In genomic region chr6:5808008-5808421, GRCm38 (mm10) we compare ENCODE assay signal across 21 mouse cellular contexts.
DNase-seq lines count a peak whose midpoint lies in the region; ATAC-seq and TF ChIP-seq lines count a peak whose summit lies in the region.
"Had no signal": no experiment of that assay in that cellular context is flagged by ENCODE, and none has a peak within 500 bp of the region (broad histone marks: within the 10 kb centered on the region; RNA-seq: fewer than 3 reads in every experiment).

No protein-coding gene starts in this region.

- no peak for TF ChIP-seq EP300 in lung, postnatal 0 days (IDR thresholded peaks at IDR 0.05)

- no peaks in the 10 kb centered on the region for H3K27me3 ChIP-seq in intestine, embryonic 14.5 days (replicated peaks; ENCODE audit: control insufficient read depth, insufficient read depth, low read length)
- no peaks in the 10 kb centered on the region for H3K27me3 ChIP-seq in intestine, postnatal 0 days (replicated peaks; ENCODE audit: control insufficient read depth, insufficient read depth, low read length)
- H3K27me3 ChIP-seq in lung, postnatal 0 days (replicated peaks; ENCODE audit: insufficient read depth, low read length) = no peaks in the 10 kb centered on the region
- no peaks in the 10 kb centered on the region for H3K27me3 ChIP-seq in limb, embryonic 10.5 days (ENCODE audit: low read depth, poor library complexity, severe bottlenecking)
- no peaks in the 10 kb centered on the region for H3K27me3 ChIP-seq in limb, embryonic 15.5 days
- no peaks in the 10 kb centered on the region for H3K27me3 ChIP-seq in forebrain, embryonic 11.5 days (ENCODE audit: control insufficient read depth, insufficient read depth, low read length)
- H3K27me3 ChIP-seq in thymus, adult 2 months (ENCODE audit: control insufficient read depth, insufficient read depth, low read length) = no peaks in the 10 kb centered on the region
- H3K27me3 ChIP-seq: forebrain, embryonic 13.5 days; hindbrain, embryonic 13.5 days; liver, embryonic 15.5 days had no signal

- TF ChIP-seq CTCF in intestine, postnatal 0 days (IDR thresholded peaks at IDR 0.05; ENCODE audit: low read depth) = no peak
- no peak for TF ChIP-seq CTCF in lung, postnatal 0 days (IDR thresholded peaks at IDR 0.05)
- no peak for TF ChIP-seq CTCF in thymus, adult 2 months (IDR thresholded peaks at IDR 0.05; ENCODE audit: borderline replicate concordance, control insufficient read depth, extremely low read depth, insufficient read depth, low read length, poor library complexity)

- TF ChIP-seq POLR2A in thymus, adult 2 months (IDR thresholded peaks at IDR 0.05; ENCODE audit: control insufficient read depth, extremely low read depth, insufficient read depth, low read length, poor library complexity) = no peak

- no peaks in the 10 kb centered on the region for H3K9me3 ChIP-seq in intestine, embryonic 14.5 days (ENCODE audit: control insufficient read depth, low read length)
- H3K9me3 ChIP-seq in intestine, postnatal 0 days (ENCODE audit: control insufficient read depth) = no peaks in the 10 kb centered on the region
- H3K9me3 ChIP-seq in lung, postnatal 0 days (ENCODE audit: low read length) = no peaks in the 10 kb centered on the region
- H3K9me3 ChIP-seq in limb, embryonic 10.5 days (replicated peaks) = no peaks in the 10 kb centered on the region
- H3K9me3 ChIP-seq in limb, embryonic 15.5 days = no peaks in the 10 kb centered on the region
- no peaks in the 10 kb centered on the region for H3K9me3 ChIP-seq in forebrain, embryonic 11.5 days (ENCODE audit: control insufficient read depth, low read length)
- H3K9me3 ChIP-seq: forebrain, embryonic 13.5 days; heart, embryonic 10.5 days; hindbrain, embryonic 13.5 days; liver, embryonic 15.5 days had no signal

- no peaks in the 10 kb centered on the region for H3K36me3 ChIP-seq in intestine, embryonic 14.5 days (ENCODE audit: control insufficient read depth, insufficient read depth, low read length)
- H3K36me3 ChIP-seq in intestine, postnatal 0 days (ENCODE audit: control insufficient read depth, insufficient read depth) = no peaks in the 10 kb centered on the region
- H3K36me3 ChIP-seq in lung, postnatal 0 days (ENCODE audit: insufficient read depth, low read length) = no peaks in the 10 kb centered on the region
- no peaks in the 10 kb centered on the region for H3K36me3 ChIP-seq in limb, embryonic 10.5 days
- no peaks in the 10 kb centered on the region for H3K36me3 ChIP-seq in limb, embryonic 15.5 days
- no peaks in the 10 kb centered on the region for H3K36me3 ChIP-seq in forebrain, embryonic 11.5 days (ENCODE audit: control insufficient read depth, insufficient read depth, low read length)
- no peaks in the 10 kb centered on the region for H3K36me3 ChIP-seq in thymus, adult 2 months (ENCODE audit: control insufficient read depth, insufficient read depth, low read length)
- H3K36me3 ChIP-seq: heart, embryonic 10.5 days; hindbrain, embryonic 13.5 days; liver, embryonic 15.5 days had no signal

- DNase-seq in intestine, embryonic 14.5 days (ENCODE audit: low spot score) = peak; percentile 56
- DNase-seq in lung, postnatal 0 days (ENCODE audit: low spot score) = peak; percentile 34
- DNase-seq in lung, postnatal 36 days = no peak
- DNase-seq in limb, embryonic 10.5 days (ENCODE audit: low spot score) = peak; percentile 57
- DNase-seq in forebrain, embryonic 11.5 days (ENCODE audit: low spot score) = no peak
- DNase-seq in thymus, adult 2 months = no peak
- DNase-seq: cerebellum, adult 18-20 months; cerebellum, postnatal 25 days; gastrocnemius, postnatal 14 days; kidney, adult 18-20 months; kidney, postnatal 4 days; layer of hippocampus, adult 9-11 months; left cerebral cortex, postnatal 4 days had no signal

- H3K27ac ChIP-seq in intestine, embryonic 14.5 days (ENCODE audit: low read depth) = peak overlapping the region; percentile 14; the same call in 1 of the 2 replicates
- H3K27ac ChIP-seq in intestine, postnatal 0 days (ENCODE audit: low read depth, low read length) = no peak overlapping the region
- H3K27ac ChIP-seq in lung, postnatal 0 days (ENCODE audit: low read length) = no peak overlapping the region
- H3K27ac ChIP-seq in limb, embryonic 10.5 days = peak overlapping the region; percentile 67
- H3K27ac ChIP-seq in limb, embryonic 15.5 days = 0 out of 2 replicates have a peak overlapping the region, but pooled peaks have one; percentile 11
- H3K27ac ChIP-seq in forebrain, embryonic 11.5 days (ENCODE audit: low read depth, low read length) = no peak overlapping the region
- no peak overlapping the region for H3K27ac ChIP-seq in thymus, adult 2 months (ENCODE audit: control insufficient read depth, insufficient read depth, low read length)
- H3K27ac ChIP-seq: forebrain, embryonic 13.5 days; heart, embryonic 10.5 days; hindbrain, embryonic 13.5 days; left cerebral cortex, adult 2 months; liver, embryonic 15.5 days had no signal

- no peak overlapping the region for H3K9ac ChIP-seq in intestine, embryonic 14.5 days (ENCODE audit: low read length)
- no peak overlapping the region for H3K9ac ChIP-seq in intestine, postnatal 0 days (ENCODE audit: low read depth, low read length)
- H3K9ac ChIP-seq in lung, postnatal 0 days (replicated peaks; ENCODE audit: low read depth) = no peak overlapping the region
- no peak overlapping the region for H3K9ac ChIP-seq in limb, embryonic 15.5 days
- H3K9ac ChIP-seq in forebrain, embryonic 11.5 days (ENCODE audit: low read length) = no peak overlapping the region
- H3K9ac ChIP-seq: forebrain, embryonic 13.5 days; hindbrain, embryonic 13.5 days; liver, embryonic 15.5 days had no signal

- no peaks in the 10 kb centered on the region for H3K4me1 ChIP-seq in intestine, embryonic 14.5 days (replicated peaks; ENCODE audit: control insufficient read depth, insufficient read depth, low read length)
- H3K4me1 ChIP-seq in intestine, postnatal 0 days (replicated peaks; ENCODE audit: control insufficient read depth, insufficient read depth, low read length) = no peaks in the 10 kb centered on the region
- H3K4me1 ChIP-seq in lung, postnatal 0 days (ENCODE audit: insufficient read depth, low read depth, low read length) = no peaks in the 10 kb centered on the region
- peaks cover 33% of the 10 kb centered on the region for H3K4me1 ChIP-seq in limb, embryonic 10.5 days
- H3K4me1 ChIP-seq in limb, embryonic 15.5 days = peaks cover 13% of the 10 kb centered on the region
- no peaks in the 10 kb centered on the region for H3K4me1 ChIP-seq in forebrain, embryonic 11.5 days (replicated peaks; ENCODE audit: control insufficient read depth, insufficient read depth, low read length)
- no peaks in the 10 kb centered on the region for H3K4me1 ChIP-seq in thymus, adult 2 months (replicated peaks; ENCODE audit: control insufficient read depth, insufficient read depth, low read length)
- H3K4me1 ChIP-seq: forebrain, embryonic 13.5 days; hindbrain, embryonic 13.5 days; liver, embryonic 15.5 days had no signal

- 30% methylated on average over 3 of the region's 3 CpGs for WGBS in intestine, embryonic 14.5 days
- WGBS in intestine, postnatal 0 days = 51% methylated on average over 3 of the region's 3 CpGs
- 38% methylated on average over 3 of the region's 3 CpGs for WGBS in lung, postnatal 0 days
- WGBS in limb, embryonic 10.5 days = 41% methylated on average over 3 of the region's 3 CpGs
- 21% methylated on average over 3 of the region's 3 CpGs for WGBS in limb, embryonic 15.5 days
- WGBS in forebrain, embryonic 11.5 days = 86% methylated on average over 3 of the region's 3 CpGs
- WGBS in thymus, adult 2 months = 80% methylated on average over 3 of the region's 3 CpGs

- H3K4me2 ChIP-seq in intestine, embryonic 14.5 days (ENCODE audit: low read length) = no peak overlapping the region
- H3K4me2 ChIP-seq in intestine, postnatal 0 days (replicated peaks; ENCODE audit: low read depth) = no peak overlapping the region
- H3K4me2 ChIP-seq in lung, postnatal 0 days (replicated peaks; ENCODE audit: low read depth, low read length) = no peak overlapping the region
- no peak overlapping the region for H3K4me2 ChIP-seq in limb, embryonic 15.5 days
- H3K4me2 ChIP-seq in forebrain, embryonic 11.5 days (ENCODE audit: low read depth, low read length, severe bottlenecking) = no peak overlapping the region
- H3K4me2 ChIP-seq: forebrain, embryonic 13.5 days; hindbrain, embryonic 13.5 days; liver, embryonic 15.5 days had no signal

- no peak overlapping the region for H3K4me3 ChIP-seq in intestine, embryonic 14.5 days (ENCODE audit: low read depth, low read length)
- H3K4me3 ChIP-seq in intestine, postnatal 0 days (ENCODE audit: low read depth, low read length) = no peak overlapping the region
- no peak overlapping the region for H3K4me3 ChIP-seq in lung, postnatal 0 days (ENCODE audit: low read depth, low read length)
- no peak overlapping the region for H3K4me3 ChIP-seq in limb, embryonic 10.5 days
- no peak overlapping the region for H3K4me3 ChIP-seq in limb, embryonic 15.5 days
- no peak overlapping the region for H3K4me3 ChIP-seq in forebrain, embryonic 11.5 days (ENCODE audit: low read depth, low read length)
- no peak overlapping the region for H3K4me3 ChIP-seq in thymus, adult 2 months (ENCODE audit: control insufficient read depth, insufficient read depth, low read length)
- H3K4me3 ChIP-seq: forebrain, embryonic 13.5 days; heart, embryonic 10.5 days; hindbrain, embryonic 13.5 days; left cerebral cortex, adult 2 months; liver, embryonic 15.5 days had no signal

- ATAC-seq in intestine, embryonic 14.5 days (replicated peaks; ENCODE audit: low FRiP score, low TSS enrichment, low read depth) = no peak
- ATAC-seq in intestine, postnatal 0 days = no peak
- ATAC-seq in lung, postnatal 0 days = peak; percentile 56; the same call in 1 of the 2 replicates
- 0 out of 2 replicates have a peak, but pooled peaks have one; percentile 49 for ATAC-seq in limb, embryonic 15.5 days (ENCODE audit: insufficient number of reproducible peaks, low FRiP score, low TSS enrichment, low read depth)
- ATAC-seq in forebrain, embryonic 11.5 days (replicated peaks; ENCODE audit: low FRiP score) = no peak
- ATAC-seq: forebrain, embryonic 13.5 days; midbrain, embryonic 16.5 days had no signal

Comparison
In these comparisons a context has a peak if more than half of its experiments do, and no peak if none do; other contexts are left out.
1. DNase-seq: peak in intestine, embryonic 14.5 days (single experiment), lung, postnatal 0 days (single experiment) and limb, embryonic 10.5 days (single experiment); none in lung, postnatal 36 days (single experiment), forebrain, embryonic 11.5 days (single experiment) and thymus, adult 2 months (single experiment).
2. H3K27ac ChIP-seq: peak in intestine, embryonic 14.5 days (single experiment), limb, embryonic 10.5 days (single experiment) and limb, embryonic 15.5 days (single experiment); none in intestine, postnatal 0 days (single experiment), lung, postnatal 0 days (single experiment), forebrain, embryonic 11.5 days (single experiment) and thymus, adult 2 months (single experiment).
3. ATAC-seq: peak in lung, postnatal 0 days (single experiment) and limb, embryonic 15.5 days (single experiment); none in intestine, embryonic 14.5 days (single experiment), intestine, postnatal 0 days (single experiment) and forebrain, embryonic 11.5 days (single experiment).